10 mouse cellular contexts compared by ENCODE assay signal in genomic region chr2:93192182-93192560, GRCm38 (mm10). TPM values are rescaled to one million over a fixed set of nuclear protein-coding genes. Genes with fewer than 3 reads are reported as not detected.
DNase-seq lines count a peak whose midpoint lies in the region; ATAC-seq and TF ChIP-seq lines count a peak whose summit lies in the region.
"Had no signal": no experiment of that assay in that cellular context is flagged by ENCODE, and none has a peak within 500 bp of the region (broad histone marks: within the 10 kb centered on the region; RNA-seq: fewer than 3 reads in every experiment).

No protein-coding gene starts in this region.

- no peaks in the 10 kb centered on the region for H3K9me3 ChIP-seq in E14TG2a.4 (ENCODE audit: low read length)
- no peaks in the 10 kb centered on the region for H3K9me3 ChIP-seq in hindbrain, embryonic 12.5 days (replicated peaks)
- no peaks in the 10 kb centered on the region for H3K9me3 ChIP-seq in neural tube, embryonic 14.5 days (ENCODE audit: control insufficient read depth, low read length)

- ATAC-seq in hindbrain, embryonic 12.5 days (ENCODE audit: low FRiP score) = peak; percentile 4; the same call in 1 of the 2 replicates
- no peak for ATAC-seq in neural tube, embryonic 14.5 days (ENCODE audit: low read depth)
- no peak for ATAC-seq in megakaryocyte, adult 5-6 weeks (ENCODE audit: poor library complexity, severe bottlenecking)

- H3K36me3 ChIP-seq in E14TG2a.4 (ENCODE audit: insufficient read depth, low read length) = 0 out of 2 replicates have a peak, but pooled peaks cover 3% of the 10 kb centered on the region
- H3K36me3 ChIP-seq in hindbrain, embryonic 12.5 days = peaks cover 16% of the 10 kb centered on the region
- no peaks in the 10 kb centered on the region for H3K36me3 ChIP-seq in neural tube, embryonic 14.5 days (ENCODE audit: control insufficient read depth, insufficient read depth, low read length)

- H3K27me3 ChIP-seq in E14TG2a.4 (ENCODE audit: insufficient read depth, low read length) = peaks cover 16% of the 10 kb centered on the region
- no peaks in the 10 kb centered on the region for H3K27me3 ChIP-seq in hindbrain, embryonic 12.5 days
- no peaks in the 10 kb centered on the region for H3K27me3 ChIP-seq in neural tube, embryonic 14.5 days (ENCODE audit: control insufficient read depth, insufficient read depth, low read length)

- H3K27ac ChIP-seq in hindbrain, embryonic 12.5 days = peak overlapping the region; percentile 84
- 0 out of 2 replicates have a peak overlapping the region, but pooled peaks have one; percentile 34 for H3K27ac ChIP-seq in neural tube, embryonic 14.5 days (ENCODE audit: low read depth, low read length)

- H3K4me3 ChIP-seq in E14TG2a.4 (replicated peaks; ENCODE audit: low read length) = peak overlapping the region; percentile 61
- H3K4me3 ChIP-seq in hindbrain, embryonic 12.5 days = peak overlapping the region; percentile 93
- H3K4me3 ChIP-seq in neural tube, embryonic 14.5 days (ENCODE audit: low read depth, low read length) = no peak overlapping the region

- DNase-seq in A20 (ENCODE audit: low read depth, low spot score) = peak; percentile 83
- no peak for DNase-seq in right cerebral cortex, postnatal 25 days
- DNase-seq in left cerebral cortex, postnatal 10 days (ENCODE audit: extremely low spot score in 1 of 2, low spot score in 2 of 2) = no peak
- DNase-seq in layer of hippocampus, adult 9-10 months (ENCODE audit: low spot score) = no peak
- DNase-seq: cerebellum, adult 8-10 months had no signal

- peaks cover 76% of the 10 kb centered on the region for H3K4me1 ChIP-seq in E14TG2a.4 (replicated peaks; ENCODE audit: low read depth, low read length)
- peaks cover 79% of the 10 kb centered on the region for H3K4me1 ChIP-seq in hindbrain, embryonic 12.5 days
- peaks cover 54% of the 10 kb centered on the region for H3K4me1 ChIP-seq in neural tube, embryonic 14.5 days (ENCODE audit: control insufficient read depth, insufficient read depth, low read length)

- TF ChIP-seq CTCF in E14TG2a.4 (conservative IDR thresholded peaks at IDR 0.05; ENCODE audit: low read length) = no peak

- intact Hi-C loops in left cerebral cortex, postnatal 10 days (cut with DNase I) = no loop called here

- 39% methylated on average over 9 of the region's 9 CpGs for WGBS in hindbrain, embryonic 12.5 days
- WGBS in neural tube, embryonic 14.5 days = 41% methylated on average over 9 of the region's 9 CpGs

- peak overlapping the region; percentile 48 for H3K9ac ChIP-seq in hindbrain, embryonic 12.5 days
- 0 out of 2 replicates have a peak overlapping the region, but pooled peaks have one; percentile 22 for H3K9ac ChIP-seq in neural tube, embryonic 14.5 days (replicated peaks; ENCODE audit: low read depth, low read length)
- H3K9ac ChIP-seq: lung, embryonic 14.5 days had no signal

- H3K4me2 ChIP-seq in hindbrain, embryonic 12.5 days (replicated peaks) = peak overlapping the region; percentile 74
- peak overlapping the region; percentile 40; the same call in 1 of the 2 replicates for H3K4me2 ChIP-seq in neural tube, embryonic 14.5 days (ENCODE audit: low read depth, low read length)
- H3K4me2 ChIP-seq: lung, embryonic 14.5 days had no signal

RNA-seq across cellular contexts. Expression of gene Trp53i11, which starts 4.8 kb away (rescaled TPM):
- polyA plus RNA-seq in hindbrain, embryonic 12.5 days (2016; fragmentation: Nextera tagmentation; extraction: Ambion mirVana) = 142 and 180 TPM in 2 replicates
- polyA plus RNA-seq in neural tube, embryonic 14.5 days (2014; fragmentation: Nextera tagmentation; extraction: Ambion mirVana) = 82.7 and 114 TPM in 2 replicates
- 10 to 100 TPM; 46.0 to 50.7 TPM for total RNA-seq in left cerebral cortex, postnatal 10 days (2021)
- total RNA-seq in megakaryocyte, adult 5-6 weeks (2015) = 2.2 and 4.5 TPM in 2 replicates
- total RNA-seq in megakaryocyte, adult 5-6 weeks (2017) = 2.8 TPM in 2 replicates

Comparison
In these comparisons a context has a peak if more than half of its experiments do, and no peak if none do; other contexts are left out.
1. RNA of gene Trp53i11, which starts 4.8 kb away (total RNA-seq): 46.0 to 50.7 TPM in left cerebral cortex, postnatal 10 days; 2.2 to 4.5 TPM in megakaryocyte, adult 5-6 weeks; every median in the first group is over 4 times any median in the second.